Mouse (Mus musculus): ENCODE measurements around the gene Erp27.
A peak's percentile ranks its signal among the peaks of the same experiment; 100 is the strongest.

Erp27 gene

GRCm38 (mm10) chr6:136922080-136922479 is at the start of gene Erp27:
Gene Erp27, minus strand, starts transcription at chr6:136922180.
- DNase-seq (ENCODE audit: low spot score in 2 of 2) = no peak

GRCm38 (mm10) chr6:136968877-136969276 is 46.9 kb upstream of the Erp27 start:
- peak in 1 of 2 experiments; percentile 19 for DNase-seq (ENCODE audit: low spot score in 2 of 2)

- DNase-seq (ENCODE audit: low spot score in 2 of 2) = no peak
These were observed 45.5 kb upstream of the Erp27 start for GRCm38 (mm10) chr6:136967466-136967865.

GRCm38 (mm10) chr6:136965912-136966311 is 43.9 kb upstream of the Erp27 start:
- no peak for DNase-seq (ENCODE audit: low spot score in 2 of 2)

- peak in 1 of 2 experiments; percentile 43 for DNase-seq (ENCODE audit: low spot score in 2 of 2)
These were observed 42.9 kb upstream of the Erp27 start for GRCm38 (mm10) chr6:136964609-136965510.

- no peak for DNase-seq (ENCODE audit: low spot score in 2 of 2)
These were observed 41.0 kb upstream of the Erp27 start for GRCm38 (mm10) chr6:136962957-136963356.

- no peak for DNase-seq (ENCODE audit: low spot score in 2 of 2)
These were observed 37.2 kb upstream of the Erp27 start for GRCm38 (mm10) chr6:136959131-136959530.

- DNase-seq (ENCODE audit: low spot score in 2 of 2) = no peak
These were observed 35.1 kb upstream of the Erp27 start for GRCm38 (mm10) chr6:136957062-136957461.

- DNase-seq (ENCODE audit: low spot score in 2 of 2) = no peak
These were observed 33.3 kb upstream of the Erp27 start for GRCm38 (mm10) chr6:136955240-136955639.

- DNase-seq (ENCODE audit: low spot score in 2 of 2) = no peak
These were observed 32.7 kb upstream of the Erp27 start for GRCm38 (mm10) chr6:136954715-136955114.

- no peak for DNase-seq (ENCODE audit: low spot score in 2 of 2)
These were observed 32.2 kb upstream of the Erp27 start for GRCm38 (mm10) chr6:136954192-136954591.

- DNase-seq (ENCODE audit: low spot score in 2 of 2) = no peak
These were observed 30.9 kb upstream of the Erp27 start for GRCm38 (mm10) chr6:136952930-136953329.

- DNase-seq (ENCODE audit: low spot score in 2 of 2) = no peak
These were observed 28.2 kb upstream of the Erp27 start for GRCm38 (mm10) chr6:136950171-136950570.

GRCm38 (mm10) chr6:136947716-136948115 is 25.7 kb upstream of the Erp27 start:
- no peak for DNase-seq (ENCODE audit: low spot score in 2 of 2)

GRCm38 (mm10) chr6:136946943-136947342 is 25.0 kb upstream of the Erp27 start:
- DNase-seq (ENCODE audit: low spot score in 2 of 2) = peak; percentile 45 to 57

- DNase-seq (ENCODE audit: low spot score in 2 of 2) = no peak
These were observed 24.3 kb upstream of the Erp27 start for GRCm38 (mm10) chr6:136946241-136946640.

- DNase-seq (ENCODE audit: low spot score in 2 of 2) = no peak
These were observed 22.5 kb upstream of the Erp27 start for GRCm38 (mm10) chr6:136944511-136944910.

GRCm38 (mm10) chr6:136943392-136943791 is 21.4 kb upstream of the Erp27 start:
- DNase-seq (ENCODE audit: low spot score in 2 of 2) = no peak

- DNase-seq (ENCODE audit: low spot score in 2 of 2) = no peak
These were observed 20.3 kb upstream of the Erp27 start for GRCm38 (mm10) chr6:136942280-136942679.

- peak; percentile 58 to 65 for DNase-seq (ENCODE audit: low spot score in 2 of 2)
These were observed 19.4 kb upstream of the Erp27 start, which contains the start of gene Arhgdib for GRCm38 (mm10) chr6:136941051-136942021. Gene Arhgdib, minus strand, starts transcription at chr6:136941899.

GRCm38 (mm10) chr6:136940188-136940960 is 18.4 kb upstream of the Erp27 start:
- peak in 1 of 2 experiments; percentile 50 for DNase-seq (ENCODE audit: low spot score in 2 of 2)

Measured in thymus, postnatal 10 days (tissue).